Comparison of ENCODE assay signal across 8 mouse cellular contexts in the genomic region with DNA sequence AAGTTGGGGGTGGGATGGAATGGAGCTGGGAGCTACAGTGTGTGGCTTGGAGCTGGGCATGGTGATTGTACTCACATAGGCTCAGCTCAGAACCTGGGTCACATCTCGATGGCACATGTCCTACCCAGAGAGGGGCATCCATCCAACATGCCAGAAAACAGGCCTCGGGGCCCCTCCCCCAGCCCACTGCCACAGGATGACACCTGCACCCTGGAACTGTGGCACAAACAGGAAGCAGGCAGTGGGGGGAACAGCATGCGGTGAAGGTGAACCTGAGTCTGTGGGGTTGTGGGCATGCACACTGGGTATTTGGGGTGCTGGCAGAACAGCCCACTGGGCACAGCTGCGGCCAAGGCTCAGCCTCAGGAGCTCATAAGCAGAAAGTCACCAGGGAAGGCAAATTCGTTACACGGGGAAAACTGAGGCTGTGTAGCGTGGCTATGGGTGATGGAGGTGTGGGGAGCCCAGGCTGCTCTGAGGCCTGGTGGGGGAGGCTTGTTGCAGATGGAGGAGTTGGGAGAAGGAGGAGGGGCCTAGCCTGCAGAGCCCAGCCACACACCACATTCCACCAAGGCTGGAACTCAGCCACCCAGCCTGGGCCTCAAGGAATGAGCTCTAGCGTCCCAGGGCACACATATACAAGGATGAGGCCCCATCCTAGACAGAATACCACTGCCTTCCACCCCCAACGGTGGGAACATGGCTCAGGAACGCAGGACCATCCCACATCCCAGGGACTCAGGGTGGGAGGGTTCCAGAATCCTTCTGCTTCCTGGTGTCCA. TPM values are rescaled to one million over a fixed set of nuclear protein-coding genes. Genes with fewer than 3 reads are reported as not detected.
DNase-seq lines count a peak whose midpoint lies in the region; ATAC-seq lines count a peak whose summit lies in the region.

No protein-coding gene starts in this region.

- peak overlapping the region; percentile 21; the same call in 1 of the 2 replicates for H3K9ac ChIP-seq in forebrain, embryonic 12.5 days
- H3K9ac ChIP-seq in forebrain, embryonic 15.5 days (replicated peaks), result no peak overlapping the region
- H3K9ac ChIP-seq in heart, embryonic 13.5 days, result peak overlapping the region; percentile 78
- 0 out of 2 replicates have a peak overlapping the region, but pooled peaks have one; percentile 7 for H3K9ac ChIP-seq in limb, embryonic 15.5 days
- peak overlapping the region; percentile 71 for H3K9ac ChIP-seq in stomach, embryonic 16.5 days (ENCODE audit: low read length)

- H3K27ac ChIP-seq in forebrain, embryonic 12.5 days, result no peak overlapping the region
- no peak overlapping the region for H3K27ac ChIP-seq in forebrain, embryonic 15.5 days (replicated peaks)
- peak overlapping the region; percentile 96 for H3K27ac ChIP-seq in heart, embryonic 13.5 days (replicated peaks)
- peak overlapping the region; percentile 91 for H3K27ac ChIP-seq in limb, embryonic 15.5 days
- peak overlapping the region; percentile 97 for H3K27ac ChIP-seq in stomach, embryonic 16.5 days (ENCODE audit: low read length)

- H3K4me3 ChIP-seq in forebrain, embryonic 12.5 days (replicated peaks), result no peak overlapping the region
- no peak overlapping the region for H3K4me3 ChIP-seq in forebrain, embryonic 15.5 days
- peak overlapping the region; percentile 34 for H3K4me3 ChIP-seq in heart, embryonic 13.5 days
- peak overlapping the region; percentile 5; the same call in 1 of the 2 replicates for H3K4me3 ChIP-seq in limb, embryonic 15.5 days
- H3K4me3 ChIP-seq in stomach, embryonic 16.5 days (replicated peaks; ENCODE audit: low read length), result peak overlapping the region; percentile 44

- no peak overlapping the region for H3K4me2 ChIP-seq in forebrain, embryonic 12.5 days
- no peak overlapping the region for H3K4me2 ChIP-seq in forebrain, embryonic 15.5 days (replicated peaks)
- peak overlapping the region; percentile 63 for H3K4me2 ChIP-seq in heart, embryonic 13.5 days
- peak overlapping the region; percentile 29 for H3K4me2 ChIP-seq in limb, embryonic 15.5 days
- H3K4me2 ChIP-seq in stomach, embryonic 16.5 days (ENCODE audit: low read depth, low read length), result peak overlapping the region; percentile 62

- 80% methylated on average over 10 of the region's 10 CpGs for WGBS in forebrain, embryonic 12.5 days
- WGBS in forebrain, embryonic 15.5 days, result 77% methylated on average over 10 of the region's 10 CpGs
- 43% methylated on average over 10 of the region's 10 CpGs for WGBS in heart, embryonic 13.5 days
- WGBS in limb, embryonic 15.5 days, result 45% methylated on average over 10 of the region's 10 CpGs
- WGBS in stomach, embryonic 16.5 days, result 33% methylated on average over 10 of the region's 10 CpGs

- peaks cover 3% of the 10 kb centered on the region; the same call in 1 of the 2 replicates for H3K4me1 ChIP-seq in forebrain, embryonic 12.5 days
- H3K4me1 ChIP-seq in forebrain, embryonic 15.5 days, result no peaks in the 10 kb centered on the region
- peaks cover 68% of the 10 kb centered on the region for H3K4me1 ChIP-seq in heart, embryonic 13.5 days
- H3K4me1 ChIP-seq in limb, embryonic 15.5 days, result peaks cover 48% of the 10 kb centered on the region
- peaks cover 30% of the 10 kb centered on the region for H3K4me1 ChIP-seq in stomach, embryonic 16.5 days (ENCODE audit: control insufficient read depth, insufficient read depth, low read length)

- H3K27me3 ChIP-seq in forebrain, embryonic 12.5 days, result peaks cover 25% of the 10 kb centered on the region
- peaks cover 20% of the 10 kb centered on the region for H3K27me3 ChIP-seq in forebrain, embryonic 15.5 days
- peaks cover 15% of the 10 kb centered on the region for H3K27me3 ChIP-seq in heart, embryonic 13.5 days (replicated peaks)
- H3K27me3 ChIP-seq in limb, embryonic 15.5 days, result peaks cover 14% of the 10 kb centered on the region
- no peaks in the 10 kb centered on the region for H3K27me3 ChIP-seq in stomach, embryonic 16.5 days (ENCODE audit: control insufficient read depth, insufficient read depth, low read length)

- ATAC-seq in forebrain, embryonic 12.5 days (ENCODE audit: low FRiP score), result no peak
- ATAC-seq in forebrain, embryonic 15.5 days (replicated peaks), result no peak
- ATAC-seq in heart, embryonic 13.5 days (ENCODE audit: extremely low read depth, insufficient number of reproducible peaks, low FRiP score, low TSS enrichment), result peak; percentile 53
- peak; percentile 63 for ATAC-seq in limb, embryonic 15.5 days (ENCODE audit: insufficient number of reproducible peaks, low FRiP score, low TSS enrichment, low read depth)
- ATAC-seq in stomach, embryonic 16.5 days (ENCODE audit: insufficient read depth, low FRiP score), result peak; percentile 82

- DNase-seq in A20 (ENCODE audit: low read depth, low spot score), result peak; percentile 77
- no peak for DNase-seq in right cerebral cortex, postnatal 14 days
- DNase-seq in MN1 (ENCODE audit: low spot score), result no peak

- H3K9me3 ChIP-seq in forebrain, embryonic 12.5 days, result no peaks in the 10 kb centered on the region
- no peaks in the 10 kb centered on the region for H3K9me3 ChIP-seq in forebrain, embryonic 15.5 days
- H3K9me3 ChIP-seq in heart, embryonic 13.5 days, result no peaks in the 10 kb centered on the region
- H3K9me3 ChIP-seq in limb, embryonic 15.5 days, result no peaks in the 10 kb centered on the region
- no peaks in the 10 kb centered on the region for H3K9me3 ChIP-seq in stomach, embryonic 16.5 days (replicated peaks; ENCODE audit: control insufficient read depth, low read length)

- H3K36me3 ChIP-seq in forebrain, embryonic 12.5 days (replicated peaks), result peaks cover 33% of the 10 kb centered on the region
- H3K36me3 ChIP-seq in forebrain, embryonic 15.5 days, result peaks cover 30% of the 10 kb centered on the region
- H3K36me3 ChIP-seq in heart, embryonic 13.5 days, result peaks cover 41% of the 10 kb centered on the region
- peaks cover 36% of the 10 kb centered on the region for H3K36me3 ChIP-seq in limb, embryonic 15.5 days
- peaks cover 21% of the 10 kb centered on the region for H3K36me3 ChIP-seq in stomach, embryonic 16.5 days (ENCODE audit: control insufficient read depth, insufficient read depth, low read length)

RNA-seq across cellular contexts. Expression of a gene that starts 0.9 kb away (rescaled TPM):
- polyA plus RNA-seq in forebrain, embryonic 12.5 days (2016; fragmentation: Nextera tagmentation; extraction: Ambion mirVana), result 2.1 and 2.9 TPM in 2 replicates
- polyA plus RNA-seq in forebrain, embryonic 15.5 days (2015; fragmentation: Nextera tagmentation; extraction: Ambion mirVana), result 3.1 and 4.3 TPM in 2 replicates
- polyA plus RNA-seq in heart, embryonic 13.5 days (2015; fragmentation: Nextera tagmentation; extraction: Ambion mirVana), result 13.6 and 14.7 TPM in 2 replicates
- 11.9 and 12.8 TPM in 2 replicates for polyA plus RNA-seq in limb, embryonic 15.5 days (2015; fragmentation: Nextera tagmentation; extraction: Ambion mirVana)
- 28.1 and 31.5 TPM in 2 replicates for polyA plus RNA-seq in stomach, embryonic 16.5 days (2015; fragmentation: Nextera tagmentation; extraction: Ambion mirVana)

RNA-seq across cellular contexts. Expression of a gene that starts 8.5 kb away (rescaled TPM):
- 60.8 and 61.8 TPM in 2 replicates for polyA plus RNA-seq in forebrain, embryonic 12.5 days (2016; fragmentation: Nextera tagmentation; extraction: Ambion mirVana)
- 40.7 and 42.4 TPM in 2 replicates for polyA plus RNA-seq in forebrain, embryonic 15.5 days (2015; fragmentation: Nextera tagmentation; extraction: Ambion mirVana)
- 25.6 and 28.2 TPM in 2 replicates for polyA plus RNA-seq in heart, embryonic 13.5 days (2015; fragmentation: Nextera tagmentation; extraction: Ambion mirVana)
- 37.3 and 39.3 TPM in 2 replicates for polyA plus RNA-seq in limb, embryonic 15.5 days (2015; fragmentation: Nextera tagmentation; extraction: Ambion mirVana)
- polyA plus RNA-seq in stomach, embryonic 16.5 days (2015; fragmentation: Nextera tagmentation; extraction: Ambion mirVana), result 22.4 and 26.7 TPM in 2 replicates

RNA-seq across cellular contexts. Expression of a gene that starts 13.7 kb away (rescaled TPM):
- polyA plus RNA-seq in forebrain, embryonic 12.5 days (2016; fragmentation: Nextera tagmentation; extraction: Ambion mirVana), result 0.08 TPM in 1 of 2 replicates, not detected in the other
- not detected in 2 replicates for polyA plus RNA-seq in forebrain, embryonic 15.5 days (2015; fragmentation: Nextera tagmentation; extraction: Ambion mirVana)
- polyA plus RNA-seq in heart, embryonic 13.5 days (2015; fragmentation: Nextera tagmentation; extraction: Ambion mirVana), result 0.06 TPM in 1 of 2 replicates, not detected in the other
- polyA plus RNA-seq in limb, embryonic 15.5 days (2015; fragmentation: Nextera tagmentation; extraction: Ambion mirVana), result 0.04 and 0.07 TPM in 2 replicates
- 0.05 TPM in 1 of 2 replicates, not detected in the other for polyA plus RNA-seq in stomach, embryonic 16.5 days (2015; fragmentation: Nextera tagmentation; extraction: Ambion mirVana)

RNA-seq across cellular contexts. Expression of a gene that starts 20.9 kb away (rescaled TPM):
- polyA plus RNA-seq in forebrain, embryonic 12.5 days (2016; fragmentation: Nextera tagmentation; extraction: Ambion mirVana), result 92.6 and 97.1 TPM in 2 replicates
- polyA plus RNA-seq in forebrain, embryonic 15.5 days (2015; fragmentation: Nextera tagmentation; extraction: Ambion mirVana), result 41.4 and 43.3 TPM in 2 replicates
- polyA plus RNA-seq in heart, embryonic 13.5 days (2015; fragmentation: Nextera tagmentation; extraction: Ambion mirVana), result 81.9 and 90.9 TPM in 2 replicates
- polyA plus RNA-seq in limb, embryonic 15.5 days (2015; fragmentation: Nextera tagmentation; extraction: Ambion mirVana), result 86.0 and 89.9 TPM in 2 replicates
- 67.7 and 70.2 TPM in 2 replicates for polyA plus RNA-seq in stomach, embryonic 16.5 days (2015; fragmentation: Nextera tagmentation; extraction: Ambion mirVana)

RNA-seq across cellular contexts. Expression of a gene that starts 27.9 kb away (rescaled TPM):
- polyA plus RNA-seq in forebrain, embryonic 12.5 days (2016; fragmentation: Nextera tagmentation; extraction: Ambion mirVana), result 8.2 and 8.4 TPM in 2 replicates
- 11.2 and 11.9 TPM in 2 replicates for polyA plus RNA-seq in forebrain, embryonic 15.5 days (2015; fragmentation: Nextera tagmentation; extraction: Ambion mirVana)
- polyA plus RNA-seq in heart, embryonic 13.5 days (2015; fragmentation: Nextera tagmentation; extraction: Ambion mirVana), result 10.7 and 11.1 TPM in 2 replicates
- 13.3 and 13.4 TPM in 2 replicates for polyA plus RNA-seq in limb, embryonic 15.5 days (2015; fragmentation: Nextera tagmentation; extraction: Ambion mirVana)
- polyA plus RNA-seq in stomach, embryonic 16.5 days (2015; fragmentation: Nextera tagmentation; extraction: Ambion mirVana), result 7.3 and 8.6 TPM in 2 replicates

Comparison
In these comparisons a context has a peak if more than half of its experiments do, and no peak if none do; other contexts are left out.
1. ATAC-seq: peak in heart, embryonic 13.5 days (single experiment), limb, embryonic 15.5 days (single experiment) and stomach, embryonic 16.5 days (single experiment); none in forebrain, embryonic 12.5 days (single experiment) and forebrain, embryonic 15.5 days (single experiment).
2. H3K27ac ChIP-seq: peak in heart, embryonic 13.5 days (single experiment), limb, embryonic 15.5 days (single experiment) and stomach, embryonic 16.5 days (single experiment); none in forebrain, embryonic 12.5 days (single experiment) and forebrain, embryonic 15.5 days (single experiment).
3. H3K4me2 ChIP-seq: peak in heart, embryonic 13.5 days (single experiment), limb, embryonic 15.5 days (single experiment) and stomach, embryonic 16.5 days (single experiment); none in forebrain, embryonic 12.5 days (single experiment) and forebrain, embryonic 15.5 days (single experiment).
4. H3K4me3 ChIP-seq: peak in heart, embryonic 13.5 days (single experiment), limb, embryonic 15.5 days (single experiment) and stomach, embryonic 16.5 days (single experiment); none in forebrain, embryonic 12.5 days (single experiment) and forebrain, embryonic 15.5 days (single experiment).